Mouse (Mus musculus) liver, embryonic 12.5 days (tissue): ENCODE data around the gene Sla2. TPM values are rescaled to one million over a fixed set of nuclear protein-coding genes. Genes with fewer than 3 reads are reported as not detected.
"Not testable (repeated sequence)": the region's sequence is repeated elsewhere in the genome, so short reads cannot be mapped to it uniquely, and the experiment has no call there.

Experiments
- ATAC-seq: fragments of 200-750 bp; cut with Nextera tagmentation; 2 replicates; pipeline ENCODE4 v1.8.0; 2017; ENCODE audit warnings: moderate number of reproducible peaks, mild to moderate bottlenecking, moderate library complexity
- H3K27ac ChIP-seq: fragments of 300-500 bp; sonication (generic); 2 replicates; pipeline ENCODE4 v1.5.1; 2016; ENCODE audit warnings: mild to moderate bottlenecking
- H3K27me3 ChIP-seq: fragments of 300-500 bp; sonication (generic); replicated peaks from 2 replicates; pipeline ENCODE4 v1.6.1; 2016; ENCODE audit warnings: mild to moderate bottlenecking, moderate library complexity
- H3K36me3 ChIP-seq: fragments of 300-500 bp; sonication (generic); 2 replicates; pipeline ENCODE4 v1.6.1; 2016; ENCODE audit warnings: mild to moderate bottlenecking, moderate library complexity
- H3K4me1 ChIP-seq: fragments of 300-500 bp; sonication (generic); 2 replicates; pipeline ENCODE4 v1.6.1; 2016
- H3K4me2 ChIP-seq: fragments of 300-500 bp; sonication (generic); 2 replicates; pipeline ENCODE4 v1.6.1; 2016; ENCODE audit warnings: mild to moderate bottlenecking, moderate library complexity
- H3K4me3 ChIP-seq: fragments of 300-500 bp; sonication (generic); 2 replicates; pipeline ENCODE4 v1.5.1; 2016; ENCODE audit warnings: mild to moderate bottlenecking, moderate library complexity
- H3K9ac ChIP-seq: fragments of 300-500 bp; sonication (generic); 2 replicates; pipeline ENCODE4 v1.6.1; 2016; ENCODE audit warnings: mild to moderate bottlenecking, moderate library complexity
- H3K9me3 ChIP-seq: fragments of 300-500 bp; sonication (generic); replicated peaks from 2 replicates; pipeline ENCODE4 v1.6.1; 2016; ENCODE audit warnings: mild to moderate bottlenecking, moderate library complexity
- WGBS: fragments of 180-500 bp; shearing (Covaris S2); methylation state at CpG from one replicate; pipeline ENCODE4 v1.1.7; 2016; ENCODE audit not compliant: insufficient replicate concordance; 5-methylcytosine and 5-hydroxymethylcytosine counted together
- polyA plus RNA-seq: library from polyadenylated mRNA; unstranded; fragments of >200 nt; fragmentation: Nextera tagmentation; extraction: Ambion mirVana; gene quantifications from 2 replicates; pipeline ENCODE4 v1.2.1, GENCODE M21; 2016

Sla2 gene
- polyA plus RNA-seq, 1 experiment from 2014 or later, result 7.1 TPM

DNA sequence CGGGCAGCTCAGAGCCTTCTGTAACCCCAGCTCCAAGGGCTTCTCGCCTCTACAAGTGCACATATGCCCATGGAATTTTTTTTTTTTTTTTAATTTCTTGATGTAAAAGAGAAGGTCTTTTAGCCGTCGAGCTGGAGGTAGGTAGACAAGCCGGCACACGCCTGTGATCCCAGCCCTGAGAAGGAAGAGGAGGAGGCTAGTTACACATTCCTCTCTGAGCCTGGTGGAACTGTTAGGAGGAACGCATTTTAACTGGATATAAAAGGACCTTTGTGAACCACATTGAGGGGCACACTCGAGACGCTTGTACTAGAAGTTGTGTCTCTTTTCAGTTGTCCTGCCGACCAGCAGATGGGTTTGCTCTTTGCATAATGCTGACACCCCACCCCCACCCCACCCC is 42.3 kb downstream of the Sla2 start:
- no peak for ATAC-seq
- Histone ChIP-seq H3K4me1 (peaks cover 60% of the 10 kb centered on the region), H3K4me2 (no peak overlapping the region), H3K27me3 (no peaks in the 10 kb centered on the region), H3K27ac (no peak overlapping the region), H3K9me3 (no peaks in the 10 kb centered on the region), H3K9ac (no peak overlapping the region), H3K4me3 (no peak overlapping the region), H3K36me3 (peaks cover 58% of the 10 kb centered on the region)
- WGBS, result 78% methylated on average over 10 of the region's 10 CpGs

GRCm38 (mm10) chr2:156843331-156843730 is 43.7 kb downstream of the Sla2 start:
- Histone ChIP-seq H3K4me3 (no peak overlapping the region), H3K27ac (no peak overlapping the region), H3K4me1 (peaks cover 73% of the 10 kb centered on the region), H3K9me3 (no peaks in the 10 kb centered on the region), H3K4me2 (peak overlapping the region; percentile 99; the same call in 1 of the 2 replicates), H3K9ac (no peak overlapping the region), H3K36me3 (peaks cover 44% of the 10 kb centered on the region), H3K27me3 (no peaks in the 10 kb centered on the region)
- WGBS, result 84% methylated on average over 10 of the region's 10 CpGs
- no peak for ATAC-seq

DNA sequence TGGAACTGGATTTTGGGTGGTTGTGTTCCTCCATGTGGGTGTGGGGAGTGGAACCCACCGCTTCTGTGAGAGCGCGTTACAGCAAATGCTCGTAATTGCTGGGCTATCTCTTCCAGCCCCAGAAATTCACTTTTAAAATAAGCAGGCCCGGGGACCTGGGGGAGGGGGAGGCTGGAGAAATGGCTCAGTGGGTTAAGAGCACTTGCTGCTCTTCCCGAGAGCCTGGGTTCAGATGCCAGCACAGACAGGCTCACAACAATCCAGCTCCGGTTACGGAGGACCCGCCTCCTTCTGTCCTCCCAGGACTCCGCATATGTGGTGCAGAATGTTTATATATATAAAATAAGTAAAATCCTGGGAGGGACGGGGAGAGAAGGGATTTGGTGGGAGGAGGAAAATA is 44.3 kb downstream of the Sla2 start:
- no peaks in the 10 kb centered on the region for H3K9me3 ChIP-seq
- H3K9ac ChIP-seq, result peak overlapping the region; percentile 81; the same call in 1 of the 2 replicates
- WGBS, result 49% methylated on average over 11 of the region's 11 CpGs
- H3K27me3 ChIP-seq, result no peaks in the 10 kb centered on the region
- H3K4me1 ChIP-seq, result peaks cover 76% of the 10 kb centered on the region
- peaks cover 38% of the 10 kb centered on the region for H3K36me3 ChIP-seq
- peak overlapping the region; percentile 76; the same call in 1 of the 2 replicates for H3K27ac ChIP-seq
- no peak for ATAC-seq
- H3K4me2 ChIP-seq, result peak overlapping the region; percentile 99
- peak overlapping the region; percentile 83 for H3K4me3 ChIP-seq

- peaks cover 38% of the 10 kb centered on the region for H3K36me3 ChIP-seq
- peak overlapping the region; percentile 76 for H3K27ac ChIP-seq
- peak; percentile 8; the same call in 1 of the 2 replicates for ATAC-seq
Observed at GRCm38 (mm10) chr2:156841841-156842706, 44.9 kb downstream of the Sla2 start.

DNA sequence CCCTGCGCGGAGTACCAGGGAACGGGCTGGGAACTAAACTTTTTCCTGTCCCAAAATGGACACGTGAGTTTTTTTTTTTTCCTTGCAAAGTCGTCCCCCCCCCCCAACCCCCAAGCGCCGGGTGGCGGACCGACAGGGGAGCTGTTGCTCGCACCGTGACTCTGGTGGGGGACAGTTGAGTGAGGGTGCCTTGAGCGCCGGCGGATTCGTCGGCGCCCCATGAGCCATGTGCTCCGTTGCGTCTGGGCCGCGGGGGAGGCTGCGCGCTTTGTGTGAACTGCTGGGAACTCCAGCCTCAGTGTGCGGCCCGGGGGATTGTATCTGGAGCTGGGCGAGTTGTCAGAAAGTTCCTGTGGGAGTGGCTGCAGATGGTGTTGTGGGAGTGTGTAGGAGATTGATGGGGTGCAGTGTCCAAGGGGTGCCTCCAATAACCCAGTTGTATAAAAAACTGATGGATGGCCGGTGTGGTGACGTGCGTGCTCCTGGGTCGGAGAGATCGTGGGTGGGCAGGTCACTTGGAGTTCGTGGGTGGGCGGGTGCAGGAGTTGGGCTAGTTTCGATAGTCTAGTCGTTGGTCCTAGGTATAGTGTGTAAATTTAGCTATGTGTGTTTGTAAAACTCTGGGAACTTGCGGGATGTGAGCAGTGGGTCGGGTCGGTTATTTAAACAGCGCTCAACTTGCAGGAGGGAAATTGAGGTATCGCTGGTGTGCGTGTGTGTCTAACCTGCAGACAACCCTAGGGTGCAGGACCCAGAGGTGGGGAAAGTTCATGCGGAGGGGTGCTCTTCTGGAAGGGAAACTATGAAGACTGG is 45.8 kb downstream of the Sla2 start:
- Histone ChIP-seq H3K36me3 (peaks cover 38% of the 10 kb centered on the region), H3K4me3 (peak overlapping the region; percentile 83), H3K27me3 (no peaks in the 10 kb centered on the region), H3K9ac (peak overlapping the region; percentile 81), H3K9me3 (no peaks in the 10 kb centered on the region), H3K4me1 (peaks cover 76% of the 10 kb centered on the region), H3K4me2 (peak overlapping the region; percentile 99), H3K27ac (peak overlapping the region; percentile 76)
- 0% methylated on average over 42 of the region's 42 CpGs for WGBS
- peak; percentile 28; the same call in 1 of the 2 replicates for ATAC-seq

More at GRCm38 (mm10) chr2:156841841-156842706, 44.9 kb downstream of the Sla2 start:
- no peaks in the 10 kb centered on the region for H3K27me3 ChIP-seq
- H3K9ac ChIP-seq, result peak overlapping the region; percentile 81
- peak overlapping the region; percentile 99 for H3K4me2 ChIP-seq
- no peaks in the 10 kb centered on the region for H3K9me3 ChIP-seq
- WGBS, result 4% methylated on average over 20 of the region's 20 CpGs
- peaks cover 76% of the 10 kb centered on the region for H3K4me1 ChIP-seq
- H3K4me3 ChIP-seq, result peak overlapping the region; percentile 83

DNA sequence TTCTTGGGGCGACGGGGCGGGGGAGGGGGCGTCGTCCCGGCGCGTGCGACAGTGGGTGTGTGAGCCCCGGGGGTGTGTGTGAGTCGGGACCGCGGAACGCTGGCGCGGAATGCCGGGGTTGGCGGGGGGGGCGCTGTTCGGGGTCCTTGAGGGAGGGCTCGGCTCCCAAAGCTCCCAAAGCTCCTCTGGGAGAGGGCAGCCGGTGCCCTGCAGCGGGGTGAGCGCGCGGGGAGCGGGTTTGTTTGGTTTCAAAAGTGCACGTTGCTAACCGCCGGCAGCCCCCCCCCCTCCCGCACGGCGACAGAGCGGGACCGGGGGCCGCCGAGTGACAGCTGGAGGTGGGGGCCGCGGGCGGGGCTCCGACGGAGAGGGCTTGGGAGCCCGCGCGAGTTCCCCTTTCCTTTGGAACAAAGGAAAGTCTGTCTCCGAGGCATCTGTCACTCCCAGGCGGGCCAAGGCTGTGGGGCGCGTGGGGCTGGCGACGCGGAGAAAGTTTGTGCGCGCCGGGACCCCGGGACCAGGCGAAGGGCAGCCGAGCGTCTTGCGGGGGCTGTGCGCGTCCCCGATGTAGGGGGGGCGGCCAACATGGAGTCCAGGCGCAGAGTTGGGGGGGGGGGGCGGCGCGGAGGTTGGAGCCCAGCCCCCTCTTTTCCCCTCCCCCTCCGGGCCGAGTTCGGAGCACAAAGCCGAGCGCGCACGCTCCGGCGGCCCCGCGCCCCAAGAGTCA is 46.5 kb downstream of the Sla2 start:
- WGBS, result under 1% methylated on average over 70 of the region's 79 CpGs
- peaks cover 72% of the 10 kb centered on the region for H3K4me1 ChIP-seq
- H3K27ac ChIP-seq, result peak overlapping the region; percentile 76

DNA sequence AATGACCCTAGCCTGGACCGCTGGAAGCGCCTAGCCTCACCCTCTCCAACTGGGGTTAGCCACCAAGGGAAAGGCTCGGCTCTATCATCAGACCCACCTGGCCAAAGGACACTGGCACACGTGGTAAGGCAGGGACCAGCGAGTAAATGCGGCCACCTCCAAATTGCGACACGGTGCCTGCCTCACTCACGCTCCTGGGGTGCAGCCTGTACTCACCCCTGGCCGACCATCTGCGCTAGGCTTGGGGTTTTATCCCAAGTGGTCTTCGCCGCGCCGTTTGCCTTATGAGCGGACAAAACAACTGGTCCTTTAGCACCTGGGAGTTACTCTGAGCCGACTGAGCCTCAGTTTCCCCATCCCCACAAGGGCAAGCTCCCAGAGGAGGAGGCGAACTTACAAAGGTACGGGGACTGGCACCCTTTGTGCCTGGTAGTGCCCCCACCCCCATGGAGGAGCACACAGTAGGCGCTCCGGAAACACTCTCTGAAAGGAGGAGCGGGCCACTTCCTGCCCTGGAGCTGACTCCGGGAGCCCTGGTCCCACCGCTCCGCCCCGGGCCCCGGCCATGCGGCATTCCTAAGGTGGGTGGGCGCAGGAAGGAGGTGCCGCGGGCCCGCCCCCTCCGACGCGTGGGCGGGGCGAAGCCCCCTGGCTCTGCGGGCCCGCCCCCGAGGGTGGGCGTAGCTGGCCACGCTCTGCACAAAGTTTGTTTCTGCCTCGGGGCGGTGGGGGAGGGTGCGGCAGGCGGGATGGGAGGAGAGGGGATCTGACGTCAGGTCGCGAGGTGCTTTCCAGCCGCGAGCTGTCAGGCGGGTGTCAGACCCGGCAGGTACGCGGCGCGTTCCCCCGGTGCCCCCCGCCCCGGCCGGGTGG is 47.4 kb downstream of the Sla2 start, which contains the start of gene Tgif2:
TSS of gene Tgif2 (plus strand) at position 689 of the 873 bp plus-strand sequence.
- no peaks in the 10 kb centered on the region for H3K27me3 ChIP-seq
- 0 out of 2 replicates have a peak, but pooled peaks cover 4% of the 10 kb centered on the region for H3K9me3 ChIP-seq
- H3K4me1 ChIP-seq, result peaks cover 63% of the 10 kb centered on the region
- peak; percentile 77 for ATAC-seq
- peak within 1 kb of the TSS; percentile 99 for H3K4me2 ChIP-seq
- 2% methylated on average over 61 of the region's 61 CpGs for WGBS
- H3K9ac ChIP-seq, result peak within 1 kb of the TSS; percentile 81
- peak within 1 kb of the TSS; percentile 83 for H3K4me3 ChIP-seq
- H3K27ac ChIP-seq, result peak within 1 kb of the TSS; percentile 76
- peaks cover 38% of the 10 kb centered on the region for H3K36me3 ChIP-seq

More for the DNA sequence above, 46.5 kb downstream of the Sla2 start:
- H3K4me3 ChIP-seq, result peak overlapping the region; percentile 83
- peak overlapping the region; percentile 99 for H3K4me2 ChIP-seq
- no peaks in the 10 kb centered on the region for H3K27me3 ChIP-seq
- peak overlapping the region; percentile 81 for H3K9ac ChIP-seq
- no peaks in the 10 kb centered on the region for H3K9me3 ChIP-seq
- H3K36me3 ChIP-seq, result peaks cover 38% of the 10 kb centered on the region
- peak; percentile 27 for ATAC-seq

DNA sequence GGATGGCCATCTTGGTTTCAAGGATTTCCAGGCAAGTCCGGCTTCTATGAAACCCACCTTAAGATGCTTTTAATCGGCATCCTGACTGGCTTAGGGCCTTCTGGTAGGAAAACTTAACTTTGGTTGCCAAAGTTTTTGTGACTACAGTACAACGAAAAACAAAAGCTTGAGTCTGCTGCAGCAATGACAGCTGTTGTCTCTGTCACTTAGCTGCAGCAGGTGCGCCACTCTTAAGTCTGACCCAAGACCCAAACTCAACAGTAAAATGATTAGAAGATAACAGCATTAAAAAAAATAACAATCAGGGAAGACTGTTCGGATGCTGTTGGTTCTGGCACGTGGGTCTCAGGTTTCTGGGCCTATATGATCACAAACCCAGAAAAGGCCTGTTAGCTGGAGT is 48.2 kb downstream of the Sla2 start:
- H3K9me3 ChIP-seq, result peaks cover 11% of the 10 kb centered on the region
- H3K4me3 ChIP-seq, result peak overlapping the region; percentile 83
- peak overlapping the region; percentile 99 for H3K4me2 ChIP-seq
- H3K36me3 ChIP-seq, result peaks cover 39% of the 10 kb centered on the region
- peak overlapping the region; percentile 81; the same call in 1 of the 2 replicates for H3K9ac ChIP-seq
- no peaks in the 10 kb centered on the region for H3K27me3 ChIP-seq
- no peak for ATAC-seq
- peak overlapping the region; percentile 76 for H3K27ac ChIP-seq
- H3K4me1 ChIP-seq, result peaks cover 56% of the 10 kb centered on the region
- WGBS, result 64% methylated on average over 6 of the region's 6 CpGs

- no peak overlapping the region for H3K4me2 ChIP-seq
- peaks cover 13% of the 10 kb centered on the region for H3K4me1 ChIP-seq
- 83% methylated on average over 11 of the region's 11 CpGs for WGBS
- H3K27ac ChIP-seq, result no peak overlapping the region
- H3K36me3 ChIP-seq, result peaks cover 84% of the 10 kb centered on the region
- peaks cover 53% of the 10 kb centered on the region for H3K9me3 ChIP-seq
- no peak overlapping the region for H3K4me3 ChIP-seq
- H3K27me3 ChIP-seq, result no peaks in the 10 kb centered on the region
- H3K9ac ChIP-seq, result no peak overlapping the region
- no peak for ATAC-seq
Observed at GRCm38 (mm10) chr2:156834336-156834735, 52.7 kb downstream of the Sla2 start.

DNA sequence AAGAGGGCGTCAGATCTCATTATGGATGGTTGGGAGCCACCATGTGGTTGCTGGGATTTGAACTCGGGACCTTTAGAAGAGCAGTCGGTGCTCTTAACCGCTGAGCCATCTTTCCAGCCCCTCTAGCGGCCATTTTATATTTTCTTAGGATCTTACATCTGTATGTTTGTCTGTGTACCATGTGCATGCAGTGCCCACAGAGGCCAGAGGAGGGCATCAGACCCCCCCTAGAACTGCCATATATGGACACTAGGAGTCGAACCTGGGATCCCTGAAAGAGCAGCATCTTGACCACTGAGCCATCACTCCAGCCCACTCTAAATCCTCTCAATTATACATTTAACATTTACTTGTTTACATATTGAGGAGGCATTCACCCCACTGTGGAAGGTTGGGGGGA is 61.9 kb downstream of the Sla2 start:
- ATAC-seq, H3K9me3 ChIP-seq, H3K27me3 ChIP-seq, H3K4me3 ChIP-seq, H3K27ac ChIP-seq, H3K4me1 ChIP-seq, H3K9ac ChIP-seq, H3K36me3 ChIP-seq, H3K4me2 ChIP-seq: not testable (repeated sequence)
- 77% methylated on average over 6 of the region's 6 CpGs for WGBS
